Mouse (Mus musculus) cerebellum, adult 2 months (tissue): Measurements from ENCODE around the gene Medag. TPM values are rescaled to one million over a fixed set of nuclear protein-coding genes. Genes with fewer than 3 reads are reported as not detected.
A peak's percentile ranks its signal among the peaks of the same experiment; 100 is the strongest.

Experiments used
- DNase-seq, 2 experiments: peaks; one replicate each; pipeline ENCODE4 v3.0.0; 2021
- H3K27ac ChIP-seq: fragments of 200-500 bp; 2 replicates; pipeline ENCODE4 v1.5.1; 2012; ENCODE audit warnings: low read length, control low read depth, inconsistent platforms; ENCODE audit not compliant: insufficient read depth
- H3K27me3 ChIP-seq: fragments of 200-500 bp; 2 replicates; pipeline ENCODE4 v1.6.1; 2012; ENCODE audit warnings: inconsistent platforms, mild to moderate bottlenecking, low read length, moderate library complexity; ENCODE audit not compliant: control insufficient read depth, insufficient read depth
- H3K4me1 ChIP-seq: fragments of 200-500 bp; 2 replicates; pipeline ENCODE4 v1.6.1; 2011; ENCODE audit warnings: low read length; ENCODE audit not compliant: control insufficient read depth, insufficient read depth
- H3K4me3 ChIP-seq: fragments of 200-500 bp; replicated peaks from 2 replicates; pipeline ENCODE3; 2011; ENCODE audit warnings: mild to moderate bottlenecking, low read depth, low read length, control low read depth; ENCODE audit not compliant: insufficient read depth
- CTCF ChIP-seq: fragments of 200-500 bp; IDR thresholded peaks from 2 replicates; pipeline ENCODE4 v1.5.1; 2011; ENCODE audit warnings: low read depth, mild to moderate bottlenecking, control low read depth, low read length, moderate library complexity, borderline replicate concordance; ENCODE audit not compliant: insufficient read depth
- POLR2A ChIP-seq: fragments of 200-500 bp; IDR thresholded peaks from 2 replicates; pipeline ENCODE4 v1.6.1; 2011; ENCODE audit warnings: low read length, control low read depth, borderline replicate concordance; ENCODE audit not compliant: insufficient read depth
- WGBS: fragments of 180-500 bp; shearing (Covaris S2); methylation state at CpG from one replicate; pipeline ENCODE4 v1.1.7; 2018; 5-methylcytosine and 5-hydroxymethylcytosine counted together
- polyA plus RNA-seq: library from polyadenylated mRNA; depleted of rRNA; stranded (reverse); fragments of >200 nt; gene quantifications from 2 replicates; pipeline ENCODE4 v1.2.3, GENCODE M21; 2012

Gene Medag
- polyA plus RNA-seq, 1 experiment, result 14.2 TPM

- Histone ChIP-seq H3K27me3 (no peaks in the 10 kb centered on the region), H3K4me3 (no peak overlapping the region), H3K27ac (no peak overlapping the region), H3K4me1 (no peaks in the 10 kb centered on the region)
- 25% methylated on average over 11 of the region's 11 CpGs for WGBS
- no peak for TF ChIP-seq CTCF
- no peak for TF ChIP-seq POLR2A
- no peak for DNase-seq
Measured at GRCm38 (mm10) chr5:149389548-149390211, 21.9 kb upstream of the Medag start.

GRCm38 (mm10) chr5:149391574-149392375 lies 19.8 kb upstream of the Medag start:
- H3K27ac ChIP-seq, result no peak overlapping the region
- H3K4me3 ChIP-seq, result no peak overlapping the region
- no peak for TF ChIP-seq CTCF
- TF ChIP-seq POLR2A, result no peak
- H3K4me1 ChIP-seq, result no peaks in the 10 kb centered on the region
- H3K27me3 ChIP-seq, result no peaks in the 10 kb centered on the region
- 81% methylated on average over 18 of the region's 18 CpGs for WGBS
- no peak for DNase-seq

- Histone ChIP-seq H3K27ac (no peak overlapping the region), H3K27me3 (no peaks in the 10 kb centered on the region), H3K4me1 (no peaks in the 10 kb centered on the region), H3K4me3 (no peak overlapping the region)
- TF ChIP-seq CTCF (no peak), POLR2A (no peak)
- no peak for DNase-seq
- 55% methylated on average over 6 of the region's 6 CpGs for WGBS
Measured at GRCm38 (mm10) chr5:149392420-149392988, 19.0 kb upstream of the Medag start.

- TF ChIP-seq CTCF (no peak), POLR2A (no peak)
- no peaks in the 10 kb centered on the region for H3K27me3 ChIP-seq
- DNase-seq, result no peak
- WGBS, result 85% methylated on average over 7 of the region's 7 CpGs
- no peak overlapping the region for H3K27ac ChIP-seq
- H3K4me1 ChIP-seq, result no peaks in the 10 kb centered on the region
- no peak overlapping the region for H3K4me3 ChIP-seq
Measured at GRCm38 (mm10) chr5:149401446-149401975, 10.0 kb upstream of the Medag start.

GRCm38 (mm10) chr5:149402029-149402428 lies 9.5 kb upstream of the Medag start:
- Histone ChIP-seq H3K4me1 (no peaks in the 10 kb centered on the region), H3K4me3 (no peak overlapping the region), H3K27ac (no peak overlapping the region), H3K27me3 (no peaks in the 10 kb centered on the region)
- no peak for TF ChIP-seq CTCF
- no peak for TF ChIP-seq POLR2A
- DNase-seq, result no peak
- 92% methylated on average over 10 of the region's 10 CpGs for WGBS

- H3K4me3 ChIP-seq, result no peak overlapping the region
- H3K4me1 ChIP-seq, result no peaks in the 10 kb centered on the region
- H3K27ac ChIP-seq, result no peak overlapping the region
- TF ChIP-seq POLR2A (no peak), CTCF (no peak)
- H3K27me3 ChIP-seq, result no peaks in the 10 kb centered on the region
- peak in 1 of 2 experiments; percentile 30 for DNase-seq
- WGBS, result 12% methylated on average over 5 of the region's 5 CpGs
Measured at GRCm38 (mm10) chr5:149403386-149403785, 8.2 kb upstream of the Medag start.

GRCm38 (mm10) chr5:149404710-149405109 lies 6.8 kb upstream of the Medag start:
- Histone ChIP-seq H3K4me3 (no peak overlapping the region), H3K27me3 (no peaks in the 10 kb centered on the region), H3K27ac (no peak overlapping the region), H3K4me1 (no peaks in the 10 kb centered on the region)
- TF ChIP-seq CTCF (no peak), POLR2A (no peak)
- 80% methylated on average over 5 of the region's 5 CpGs for WGBS
- no peak for DNase-seq

- no peak for DNase-seq
- Histone ChIP-seq H3K4me1 (peaks cover 4% of the 10 kb centered on the region; the same call in 1 of the 2 replicates), H3K27ac (no peak overlapping the region), H3K27me3 (no peaks in the 10 kb centered on the region), H3K4me3 (no peak overlapping the region)
- TF ChIP-seq POLR2A (no peak), CTCF (no peak)
- WGBS, result 52% methylated on average over 8 of the region's 8 CpGs
Measured at GRCm38 (mm10) chr5:149406791-149407276, 4.7 kb upstream of the Medag start.
